ENCODE assay signal across 20 mouse cellular contexts in genomic region chr2:43675277-43675676, GRCm38 (mm10).
"Had no signal": no experiment of that assay in that cellular context is flagged by ENCODE, and none has a peak within 500 bp of the region (broad histone marks: within the 10 kb centered on the region; RNA-seq: fewer than 3 reads in every experiment).

No protein-coding gene starts in this region.

- H3K4me3 ChIP-seq: liver, embryonic 15.5 days; lung, embryonic 15.5 days; midbrain, embryonic 13.5 days; midbrain, embryonic 15.5 days; neural tube, embryonic 13.5 days; neural tube, embryonic 15.5 days had no signal

- DNase-seq: liver, postnatal 0 days; lung, adult 2 months; lung, postnatal 14 days; lung, postnatal 36 days; retina, postnatal 1 day; right cerebral cortex, adult 18-20 months; right cerebral cortex, postnatal 25 days; right cerebral cortex, postnatal 4 days; spleen, adult 18-20 months; thymus, adult 18-20 months; thymus, postnatal 14 days; thymus, postnatal 36 days had no signal

- H3K27ac ChIP-seq: liver, embryonic 15.5 days; lung, embryonic 15.5 days; macrophage; midbrain, embryonic 13.5 days; midbrain, embryonic 15.5 days; neural tube, embryonic 13.5 days; neural tube, embryonic 15.5 days had no signal

- H3K9ac ChIP-seq: liver, embryonic 15.5 days; liver, postnatal 0 days; lung, embryonic 15.5 days; midbrain, embryonic 13.5 days; midbrain, embryonic 15.5 days; neural tube, embryonic 13.5 days; neural tube, embryonic 15.5 days had no signal

- H3K27me3 ChIP-seq: liver, embryonic 15.5 days; lung, embryonic 15.5 days; midbrain, embryonic 13.5 days; midbrain, embryonic 15.5 days; neural tube, embryonic 13.5 days; neural tube, embryonic 15.5 days had no signal

- ATAC-seq: liver, postnatal 0 days; lung, postnatal 0 days; midbrain, embryonic 13.5 days; midbrain, embryonic 15.5 days had no signal

- H3K9me3 ChIP-seq: liver, embryonic 15.5 days; lung, embryonic 15.5 days; midbrain, embryonic 13.5 days; midbrain, embryonic 15.5 days; neural tube, embryonic 13.5 days; neural tube, embryonic 15.5 days had no signal

- H3K4me1 ChIP-seq: liver, embryonic 15.5 days; lung, embryonic 15.5 days; midbrain, embryonic 13.5 days; midbrain, embryonic 15.5 days; neural tube, embryonic 13.5 days; neural tube, embryonic 15.5 days had no signal

- H3K36me3 ChIP-seq: liver, embryonic 15.5 days; lung, embryonic 15.5 days; midbrain, embryonic 13.5 days; midbrain, embryonic 15.5 days; neural tube, embryonic 13.5 days; neural tube, embryonic 15.5 days had no signal
